Mouse (Mus musculus): ENCODE data around the gene Ginm1.
"Not testable (repeated sequence)": the region's sequence is repeated elsewhere in the genome, so short reads cannot be mapped to it uniquely, and the experiment has no call there.

The Ginm1 gene

GRCm38 (mm10) chr10:7809937-7810336, 17.3 kb upstream of the Ginm1 start:
- no peak for DNase-seq (ENCODE audit: low spot score)

GRCm38 (mm10) chr10:7802519-7803140, 10.0 kb upstream of the Ginm1 start:
- DNase-seq (ENCODE audit: low spot score), result no peak

GRCm38 (mm10) chr10:7801258-7801657, 8.6 kb upstream of the Ginm1 start:
- no peak for DNase-seq (ENCODE audit: low spot score)

- DNase-seq (ENCODE audit: low spot score), result no peak
Observed at GRCm38 (mm10) chr10:7792254-7792750, 322 bp downstream of the Ginm1 start.

- no peak for DNase-seq (ENCODE audit: low spot score)
Observed at GRCm38 (mm10) chr10:7787319-7787718, 5.3 kb downstream of the Ginm1 start.

- DNase-seq (ENCODE audit: low spot score), result no peak
Observed at GRCm38 (mm10) chr10:7781214-7781613, 11.4 kb downstream of the Ginm1 start.

GRCm38 (mm10) chr10:7780238-7781176, 12.1 kb downstream of the Ginm1 start:
- peak; percentile 84 for DNase-seq (ENCODE audit: low spot score)

GRCm38 (mm10) chr10:7779751-7780237, 12.8 kb downstream of the Ginm1 start:
- DNase-seq (ENCODE audit: low spot score), result no peak

GRCm38 (mm10) chr10:7778361-7778760, 14.3 kb downstream of the Ginm1 start:
- DNase-seq (ENCODE audit: low spot score), result no peak

GRCm38 (mm10) chr10:7775421-7775820, 17.2 kb downstream of the Ginm1 start:
- DNase-seq (ENCODE audit: low spot score), result no peak

GRCm38 (mm10) chr10:7772769-7773168, 19.9 kb downstream of the Ginm1 start:
- no peak for DNase-seq (ENCODE audit: low spot score)

GRCm38 (mm10) chr10:7772346-7772745, 20.3 kb downstream of the Ginm1 start:
- no peak for DNase-seq (ENCODE audit: low spot score)

- no peak for DNase-seq (ENCODE audit: low spot score)
Observed at GRCm38 (mm10) chr10:7757544-7757943, 35.1 kb downstream of the Ginm1 start.

- DNase-seq (ENCODE audit: low spot score), result no peak
Observed at GRCm38 (mm10) chr10:7748752-7749151, 43.9 kb downstream of the Ginm1 start.

GRCm38 (mm10) chr10:7745528-7745927, 47.1 kb downstream of the Ginm1 start:
- not testable (repeated sequence) for DNase-seq (ENCODE audit: low spot score)

GRCm38 (mm10) chr10:7737914-7738313, 54.7 kb downstream of the Ginm1 start:
- no peak for DNase-seq (ENCODE audit: low spot score)

- DNase-seq (ENCODE audit: low spot score), result no peak
Observed at GRCm38 (mm10) chr10:7737122-7737521, 55.5 kb downstream of the Ginm1 start.

- DNase-seq (ENCODE audit: low spot score), result no peak
Observed at GRCm38 (mm10) chr10:7731582-7731981, 61.0 kb downstream of the Ginm1 start.

- no peak for DNase-seq (ENCODE audit: low spot score)
Observed at GRCm38 (mm10) chr10:7727011-7727410, 65.6 kb downstream of the Ginm1 start.

- no peak for DNase-seq (ENCODE audit: low spot score)
Observed at GRCm38 (mm10) chr10:7726501-7726812, 66.2 kb downstream of the Ginm1 start.

- DNase-seq (ENCODE audit: low spot score), result peak; percentile 90
Observed at GRCm38 (mm10) chr10:7725751-7726500, 66.7 kb downstream of the Ginm1 start, which contains the start of gene Katna1. TSS of gene Katna1 (plus strand) at chr10:7726000.

Measured in ovary, adult 18-20 months (tissue).